In genomic region chr5:24749731-24750130, GRCm38 (mm10) we compare ENCODE assay signal across 8 mouse cellular contexts. TPM values are rescaled to one million over a fixed set of nuclear protein-coding genes. Genes with fewer than 3 reads are reported as not detected.
DNase-seq lines count a peak whose midpoint lies in the region; ATAC-seq and TF ChIP-seq lines count a peak whose summit lies in the region.
"Had no signal": no experiment of that assay in that cellular context is flagged by ENCODE, and none has a peak within 500 bp of the region (broad histone marks: within the 10 kb centered on the region; RNA-seq: fewer than 3 reads in every experiment).

No protein-coding gene starts in this region.

- no peak for ATAC-seq in lung, embryonic 16.5 days (ENCODE audit: low read depth)
- no peak for ATAC-seq in forebrain, postnatal 0 days
- ATAC-seq in liver, embryonic 12.5 days, result no peak
- no peak for ATAC-seq in stomach, postnatal 0 days (ENCODE audit: low FRiP score, low TSS enrichment)
- ATAC-seq in activated CD4-positive, CD25-positive, alpha-beta regulatory T cell, adult 4 months, result no peak

- peak overlapping the region; percentile 62; the same call in 1 of the 2 replicates for H3K4me3 ChIP-seq in lung, embryonic 16.5 days (ENCODE audit: low read length)
- peak overlapping the region; percentile 54 for H3K4me3 ChIP-seq in forebrain, postnatal 0 days (ENCODE audit: low read depth, low read length)
- H3K4me3 ChIP-seq in liver, embryonic 12.5 days, result peak overlapping the region; percentile 63; the same call in 1 of the 2 replicates
- H3K4me3 ChIP-seq in stomach, postnatal 0 days (ENCODE audit: low read depth, low read length), result no peak overlapping the region; the same call in 1 of the 2 replicates

- peak overlapping the region; percentile 73; the same call in 1 of the 2 replicates for H3K27ac ChIP-seq in lung, embryonic 16.5 days (ENCODE audit: low read length)
- peak overlapping the region; percentile 88 for H3K27ac ChIP-seq in forebrain, postnatal 0 days (ENCODE audit: low read depth, low read length)
- no peak overlapping the region for H3K27ac ChIP-seq in liver, embryonic 12.5 days
- H3K27ac ChIP-seq in stomach, postnatal 0 days (replicated peaks), result 0 out of 2 replicates have a peak overlapping the region, but pooled peaks have one; percentile 24

- no peaks in the 10 kb centered on the region for H3K9me3 ChIP-seq in lung, embryonic 16.5 days (ENCODE audit: control insufficient read depth, low read length)
- no peaks in the 10 kb centered on the region for H3K9me3 ChIP-seq in forebrain, postnatal 0 days (ENCODE audit: low read length)
- H3K9me3 ChIP-seq in liver, embryonic 12.5 days (replicated peaks), result no peaks in the 10 kb centered on the region
- no peaks in the 10 kb centered on the region for H3K9me3 ChIP-seq in stomach, postnatal 0 days (ENCODE audit: control insufficient read depth, low read length)

- H3K4me1 ChIP-seq in lung, embryonic 16.5 days (replicated peaks; ENCODE audit: control insufficient read depth, insufficient read depth, low read length), result peaks cover 11% of the 10 kb centered on the region
- peaks cover 12% of the 10 kb centered on the region for H3K4me1 ChIP-seq in forebrain, postnatal 0 days (ENCODE audit: insufficient read depth)
- peaks cover 45% of the 10 kb centered on the region for H3K4me1 ChIP-seq in liver, embryonic 12.5 days
- peaks cover 7% of the 10 kb centered on the region for H3K4me1 ChIP-seq in stomach, postnatal 0 days (replicated peaks; ENCODE audit: control insufficient read depth, insufficient read depth)

- no peaks in the 10 kb centered on the region for H3K36me3 ChIP-seq in lung, embryonic 16.5 days (ENCODE audit: control insufficient read depth, insufficient read depth, low read length)
- H3K36me3 ChIP-seq in forebrain, postnatal 0 days (ENCODE audit: insufficient read depth), result no peaks in the 10 kb centered on the region
- H3K36me3 ChIP-seq in liver, embryonic 12.5 days, result no peaks in the 10 kb centered on the region
- no peaks in the 10 kb centered on the region for H3K36me3 ChIP-seq in stomach, postnatal 0 days (ENCODE audit: control insufficient read depth, insufficient read depth, low read length)

- no peak for TF ChIP-seq CTCF in forebrain, postnatal 0 days (IDR thresholded peaks at IDR 0.05; ENCODE audit: low read depth)
- TF ChIP-seq CTCF in stomach, postnatal 0 days (IDR thresholded peaks at IDR 0.05; ENCODE audit: low read depth), result no peak

- H3K27me3 ChIP-seq in lung, embryonic 16.5 days (ENCODE audit: control insufficient read depth, insufficient read depth, low read depth, low read length), result no peaks in the 10 kb centered on the region
- no peaks in the 10 kb centered on the region for H3K27me3 ChIP-seq in forebrain, postnatal 0 days (ENCODE audit: insufficient read depth, low read length)
- peaks cover 21% of the 10 kb centered on the region; the same call in 1 of the 2 replicates for H3K27me3 ChIP-seq in liver, embryonic 12.5 days (replicated peaks)
- H3K27me3 ChIP-seq in stomach, postnatal 0 days (ENCODE audit: control insufficient read depth, insufficient read depth, low read length), result no peaks in the 10 kb centered on the region

- no peak for TF ChIP-seq EP300 in stomach, postnatal 0 days (optimal IDR thresholded peaks at IDR 0.05)

- peak overlapping the region; percentile 86 for H3K4me2 ChIP-seq in lung, embryonic 16.5 days (ENCODE audit: low read depth, low read length)
- peak overlapping the region; percentile 88 for H3K4me2 ChIP-seq in forebrain, postnatal 0 days (ENCODE audit: low read depth)
- peak overlapping the region; percentile 93 for H3K4me2 ChIP-seq in liver, embryonic 12.5 days
- H3K4me2 ChIP-seq in stomach, postnatal 0 days (replicated peaks; ENCODE audit: low read depth), result peak overlapping the region; percentile 78; the same call in 1 of the 2 replicates

- no peak for DNase-seq in lung, postnatal 10 days
- no peak for DNase-seq in forebrain, postnatal 0 days
- no peak for DNase-seq in stomach, postnatal 0 days (ENCODE audit: low spot score)
- no peak for DNase-seq in gastrocnemius, postnatal 25 days
- DNase-seq: thymus, adult 2 months had no signal

- 63% methylated on average over 5 of the region's 5 CpGs for WGBS in lung, embryonic 16.5 days
- 65% methylated on average over 5 of the region's 5 CpGs for WGBS in forebrain, postnatal 0 days
- 62% methylated on average over 5 of the region's 5 CpGs for WGBS in liver, embryonic 12.5 days (ENCODE audit: insufficient replicate concordance)
- 62% methylated on average over 5 of the region's 5 CpGs for WGBS in stomach, postnatal 0 days

- H3K9ac ChIP-seq in lung, embryonic 16.5 days (ENCODE audit: low read length), result peak overlapping the region; percentile 85; the same call in 1 of the 2 replicates
- peak overlapping the region; percentile 73 for H3K9ac ChIP-seq in forebrain, postnatal 0 days
- H3K9ac ChIP-seq in liver, embryonic 12.5 days, result peak overlapping the region; percentile 71; the same call in 1 of the 2 replicates
- H3K9ac ChIP-seq in stomach, postnatal 0 days (ENCODE audit: low read length), result no peak overlapping the region

RNA-seq across cellular contexts. Expression of gene Crygn, which starts 8.1 kb away (rescaled TPM):
- 3.2 and 3.4 TPM in 2 replicates for polyA plus RNA-seq in lung, embryonic 16.5 days (2015; fragmentation: Nextera tagmentation; extraction: Ambion mirVana)
- 0.33 TPM in 1 of 2 replicates, not detected in the other for total RNA-seq in forebrain, postnatal 0 days (2014; rRNA removed)
- 2.1 and 4.9 TPM in 2 replicates for polyA plus RNA-seq in forebrain, postnatal 0 days (2015; fragmentation: Nextera tagmentation; extraction: Ambion mirVana)
- 0.71 TPM in 1 of 2 replicates, not detected in the other for polyA plus RNA-seq in liver, embryonic 12.5 days (2016; fragmentation: Nextera tagmentation; extraction: Ambion mirVana)
- 2.5 and 3.0 TPM in 2 replicates for polyA plus RNA-seq in stomach, postnatal 0 days (2015; fragmentation: Nextera tagmentation; extraction: Ambion mirVana)
- total RNA-seq in gastrocnemius, postnatal 25 days (2021), result not detected
- 1 to 10 TPM in 1 of 2 experiments, not detected in 1; 6.8 TPM for polyA plus RNA-seq in activated CD4-positive, CD25-positive, alpha-beta regulatory T cell, adult 4 months (2017; shearing (Covaris generic))

RNA-seq across cellular contexts. Expression of gene Wdr86, which starts 19.2 kb away (rescaled TPM):
- 30.5 and 31.5 TPM in 2 replicates for polyA plus RNA-seq in lung, embryonic 16.5 days (2015; fragmentation: Nextera tagmentation; extraction: Ambion mirVana)
- 7.2 and 13.1 TPM in 2 replicates for total RNA-seq in forebrain, postnatal 0 days (2014; rRNA removed)
- polyA plus RNA-seq in forebrain, postnatal 0 days (2015; fragmentation: Nextera tagmentation; extraction: Ambion mirVana), result 4.4 and 5.5 TPM in 2 replicates
- polyA plus RNA-seq in liver, embryonic 12.5 days (2016; fragmentation: Nextera tagmentation; extraction: Ambion mirVana), result 3.5 and 3.9 TPM in 2 replicates
- polyA plus RNA-seq in stomach, postnatal 0 days (2015; fragmentation: Nextera tagmentation; extraction: Ambion mirVana), result 2.7 and 3.3 TPM in 2 replicates
- not detected for total RNA-seq in gastrocnemius, postnatal 25 days (2021)
- polyA plus RNA-seq in activated CD4-positive, CD25-positive, alpha-beta regulatory T cell, adult 4 months (2017; shearing (Covaris generic)), result under 1 TPM; 0.15 to 0.46 TPM
